Mouse (Mus musculus) common myeloid progenitor, adult 5-6 weeks (primary cell): ENCODE results near the gene Satb2. TPM values are rescaled to one million over a fixed set of nuclear protein-coding genes. Genes with fewer than 3 reads are reported as not detected.

ENCODE experiments used
- ATAC-seq: replicated peaks from 2 replicates; pipeline ENCODE4 v1.8.0; 2016; ENCODE audit warnings: low read depth, mild to moderate bottlenecking, moderate TSS enrichment, inconsistent platforms; ENCODE audit not compliant: poor library complexity, severe bottlenecking
- total RNA-seq: library from RNA; stranded (forward); fragments of 200-1000, 187-1606 nt; gene quantifications from 2 replicates; pipeline ENCODE4 v1.2.3, GENCODE M21; 2017

The Satb2 gene
- 0.46 and 0.49 TPM in 2 replicates for total RNA-seq

GRCm38 (mm10) chr1:56978151-56978700 is at the start of gene Satb2:
TSS of gene Satb2 (minus strand) at chr1:56978650.
- no peak for ATAC-seq

- no peak for ATAC-seq
Measured at GRCm38 (mm10) chr1:57018941-57019340, 40.5 kb upstream of the Satb2 start.

- ATAC-seq = no peak
Measured at GRCm38 (mm10) chr1:57013856-57014255, 35.4 kb upstream of the Satb2 start.

- no peak for ATAC-seq
Measured at GRCm38 (mm10) chr1:57009171-57009570, 30.7 kb upstream of the Satb2 start.

- no peak for ATAC-seq
Measured at GRCm38 (mm10) chr1:56995041-56995440, 16.6 kb upstream of the Satb2 start.

GRCm38 (mm10) chr1:56992310-56992709 is 13.9 kb upstream of the Satb2 start:
- peak; percentile 86 for ATAC-seq

GRCm38 (mm10) chr1:56991613-56992012 is 13.2 kb upstream of the Satb2 start:
- ATAC-seq = peak; percentile 55

- ATAC-seq = no peak
Measured at GRCm38 (mm10) chr1:56984483-56984810, 6.0 kb upstream of the Satb2 start.

- no peak for ATAC-seq
Measured at GRCm38 (mm10) chr1:56983771-56984482, 5.5 kb upstream of the Satb2 start.

GRCm38 (mm10) chr1:56983100-56983590 is 4.7 kb upstream of the Satb2 start:
- no peak for ATAC-seq

GRCm38 (mm10) chr1:56982631-56983030 is 4.2 kb upstream of the Satb2 start:
- ATAC-seq = no peak

- ATAC-seq = no peak
Measured at GRCm38 (mm10) chr1:56981947-56982555, 3.6 kb upstream of the Satb2 start.

GRCm38 (mm10) chr1:56981508-56981907 is 3.1 kb upstream of the Satb2 start:
- ATAC-seq = no peak

- no peak for ATAC-seq
Measured at GRCm38 (mm10) chr1:56980631-56981275, 2.3 kb upstream of the Satb2 start.

- ATAC-seq = 0 out of 2 replicates have a peak, but pooled peaks have one; percentile 2
Measured at GRCm38 (mm10) chr1:56979531-56980395, 1.3 kb upstream of the Satb2 start.

- peak; percentile 45 for ATAC-seq
Measured at GRCm38 (mm10) chr1:56977201-56978100, 999 bp downstream of the Satb2 start.

- no peak for ATAC-seq
Measured at GRCm38 (mm10) chr1:56976825-56977104, 1.7 kb downstream of the Satb2 start.

GRCm38 (mm10) chr1:56976044-56976824 is 2.2 kb downstream of the Satb2 start:
- no peak for ATAC-seq
